Mouse (Mus musculus): ENCODE results near the gene Gm5134. TPM values are rescaled to one million over a fixed set of nuclear protein-coding genes. Genes with fewer than 3 reads are reported as not detected.

Gm5134 gene
- polyA plus RNA-seq, 1 experiment, result 0.03 TPM

GRCm38 (mm10) chr10:75995463-75995862, 41.1 kb downstream of the Gm5134 start:
- H3K4me1 ChIP-seq (ENCODE audit: control insufficient read depth, insufficient read depth, low read length), result no peaks in the 10 kb centered on the region
- H3K27me3 ChIP-seq (replicated peaks; ENCODE audit: control insufficient read depth, insufficient read depth, low read length), result no peaks in the 10 kb centered on the region
- TF ChIP-seq POLR2A (IDR thresholded peaks at IDR 0.05; ENCODE audit: low read depth, low read length), result no peak
- TF ChIP-seq CTCF (conservative IDR thresholded peaks at IDR 0.05; ENCODE audit: insufficient read depth, insufficient read length, low read depth, low read length), result no peak
- H3K27ac ChIP-seq (ENCODE audit: insufficient read depth, low read depth, low read length), result no peak overlapping the region
- H3K4me3 ChIP-seq (ENCODE audit: insufficient read depth, low read depth, low read length), result no peak overlapping the region
- H3K36me3 ChIP-seq (ENCODE audit: control insufficient read depth, insufficient read depth, low read length), result no peaks in the 10 kb centered on the region
- DNase-seq, result no peak
- 87% methylated on average over 11 of the region's 11 CpGs for WGBS

- DNase-seq, result no peak
- Histone ChIP-seq H3K4me3 (ENCODE audit: insufficient read depth, low read depth, low read length) (no peak overlapping the region), H3K4me1 (ENCODE audit: control insufficient read depth, insufficient read depth, low read length) (no peaks in the 10 kb centered on the region), H3K27ac (ENCODE audit: insufficient read depth, low read depth, low read length) (no peak overlapping the region), H3K27me3 (replicated peaks; ENCODE audit: control insufficient read depth, insufficient read depth, low read length) (no peaks in the 10 kb centered on the region), H3K36me3 (ENCODE audit: control insufficient read depth, insufficient read depth, low read length) (no peaks in the 10 kb centered on the region)
- WGBS, result 32% methylated on average over 3 of the region's 3 CpGs
- TF ChIP-seq POLR2A (IDR thresholded peaks at IDR 0.05; ENCODE audit: low read depth, low read length), result no peak
- no peak for TF ChIP-seq CTCF (conservative IDR thresholded peaks at IDR 0.05; ENCODE audit: insufficient read depth, insufficient read length, low read depth, low read length)
Measured at GRCm38 (mm10) chr10:75996315-75996714, 42.0 kb downstream of the Gm5134 start.

- Histone ChIP-seq H3K4me3 (ENCODE audit: insufficient read depth, low read depth, low read length) (no peak overlapping the region), H3K27ac (ENCODE audit: insufficient read depth, low read depth, low read length) (no peak overlapping the region), H3K27me3 (replicated peaks; ENCODE audit: control insufficient read depth, insufficient read depth, low read length) (no peaks in the 10 kb centered on the region), H3K36me3 (ENCODE audit: control insufficient read depth, insufficient read depth, low read length) (no peaks in the 10 kb centered on the region), H3K4me1 (ENCODE audit: control insufficient read depth, insufficient read depth, low read length) (no peaks in the 10 kb centered on the region)
- DNase-seq, result no peak
- WGBS, result 43% methylated on average over 6 of the region's 7 CpGs
- TF ChIP-seq CTCF (conservative IDR thresholded peaks at IDR 0.05; ENCODE audit: insufficient read depth, insufficient read length, low read depth, low read length), result no peak
- no peak for TF ChIP-seq POLR2A (IDR thresholded peaks at IDR 0.05; ENCODE audit: low read depth, low read length)
Measured at GRCm38 (mm10) chr10:76001160-76001559, 46.8 kb downstream of the Gm5134 start.

- H3K36me3 ChIP-seq (ENCODE audit: control insufficient read depth, insufficient read depth, low read length), result no peaks in the 10 kb centered on the region
- no peaks in the 10 kb centered on the region for H3K4me1 ChIP-seq (ENCODE audit: control insufficient read depth, insufficient read depth, low read length)
- no peak overlapping the region for H3K27ac ChIP-seq (ENCODE audit: insufficient read depth, low read depth, low read length)
- H3K27me3 ChIP-seq (replicated peaks; ENCODE audit: control insufficient read depth, insufficient read depth, low read length), result no peaks in the 10 kb centered on the region
- no peak for DNase-seq
- no peak overlapping the region for H3K4me3 ChIP-seq (ENCODE audit: insufficient read depth, low read depth, low read length)
- no peak for TF ChIP-seq CTCF (conservative IDR thresholded peaks at IDR 0.05; ENCODE audit: insufficient read depth, insufficient read length, low read depth, low read length)
- TF ChIP-seq POLR2A (IDR thresholded peaks at IDR 0.05; ENCODE audit: low read depth, low read length), result no peak
- 19% methylated on average over 3 of the region's 3 CpGs for WGBS
Measured at GRCm38 (mm10) chr10:76002101-76002521, 47.8 kb downstream of the Gm5134 start.

GRCm38 (mm10) chr10:76002615-76003014, 48.3 kb downstream of the Gm5134 start:
- Histone ChIP-seq H3K27me3 (replicated peaks; ENCODE audit: control insufficient read depth, insufficient read depth, low read length) (no peaks in the 10 kb centered on the region), H3K27ac (ENCODE audit: insufficient read depth, low read depth, low read length) (no peak overlapping the region), H3K36me3 (ENCODE audit: control insufficient read depth, insufficient read depth, low read length) (no peaks in the 10 kb centered on the region), H3K4me1 (ENCODE audit: control insufficient read depth, insufficient read depth, low read length) (no peaks in the 10 kb centered on the region), H3K4me3 (ENCODE audit: insufficient read depth, low read depth, low read length) (no peak overlapping the region)
- no peak for TF ChIP-seq CTCF (conservative IDR thresholded peaks at IDR 0.05; ENCODE audit: insufficient read depth, insufficient read length, low read depth, low read length)
- TF ChIP-seq POLR2A (IDR thresholded peaks at IDR 0.05; ENCODE audit: low read depth, low read length), result no peak
- DNase-seq, result no peak
- 73% methylated on average over 2 of the region's 2 CpGs for WGBS

- Histone ChIP-seq H3K4me1 (ENCODE audit: control insufficient read depth, insufficient read depth, low read length) (no peaks in the 10 kb centered on the region), H3K27ac (ENCODE audit: insufficient read depth, low read depth, low read length) (no peak overlapping the region), H3K27me3 (replicated peaks; ENCODE audit: control insufficient read depth, insufficient read depth, low read length) (no peaks in the 10 kb centered on the region), H3K36me3 (ENCODE audit: control insufficient read depth, insufficient read depth, low read length) (no peaks in the 10 kb centered on the region), H3K4me3 (ENCODE audit: insufficient read depth, low read depth, low read length) (no peak overlapping the region)
- 89% methylated on average over 2 of the region's 2 CpGs for WGBS
- TF ChIP-seq POLR2A (IDR thresholded peaks at IDR 0.05; ENCODE audit: low read depth, low read length) (no peak), CTCF (conservative IDR thresholded peaks at IDR 0.05; ENCODE audit: insufficient read depth, insufficient read length, low read depth, low read length) (no peak)
- DNase-seq, result no peak
Measured at GRCm38 (mm10) chr10:76003221-76003620, 48.9 kb downstream of the Gm5134 start.

- TF ChIP-seq CTCF (conservative IDR thresholded peaks at IDR 0.05; ENCODE audit: insufficient read depth, insufficient read length, low read depth, low read length) (no peak), POLR2A (IDR thresholded peaks at IDR 0.05; ENCODE audit: low read depth, low read length) (no peak)
- Histone ChIP-seq H3K27ac (ENCODE audit: insufficient read depth, low read depth, low read length) (no peak overlapping the region), H3K4me3 (ENCODE audit: insufficient read depth, low read depth, low read length) (no peak overlapping the region), H3K4me1 (ENCODE audit: control insufficient read depth, insufficient read depth, low read length) (no peaks in the 10 kb centered on the region), H3K36me3 (ENCODE audit: control insufficient read depth, insufficient read depth, low read length) (no peaks in the 10 kb centered on the region), H3K27me3 (replicated peaks; ENCODE audit: control insufficient read depth, insufficient read depth, low read length) (no peaks in the 10 kb centered on the region)
- no peak for DNase-seq
- WGBS, result 91% methylated on average over 6 of the region's 6 CpGs
Measured at GRCm38 (mm10) chr10:76006385-76006784, 52.1 kb downstream of the Gm5134 start.

- DNase-seq, result no peak
- 78% methylated on average over 3 of the region's 3 CpGs for WGBS
- no peaks in the 10 kb centered on the region for H3K27me3 ChIP-seq (replicated peaks; ENCODE audit: control insufficient read depth, insufficient read depth, low read length)
- no peak for TF ChIP-seq POLR2A (IDR thresholded peaks at IDR 0.05; ENCODE audit: low read depth, low read length)
- TF ChIP-seq CTCF (conservative IDR thresholded peaks at IDR 0.05; ENCODE audit: insufficient read depth, insufficient read length, low read depth, low read length), result no peak
- H3K27ac ChIP-seq (ENCODE audit: insufficient read depth, low read depth, low read length), result no peak overlapping the region
- H3K36me3 ChIP-seq (ENCODE audit: control insufficient read depth, insufficient read depth, low read length), result no peaks in the 10 kb centered on the region
- no peak overlapping the region for H3K4me3 ChIP-seq (ENCODE audit: insufficient read depth, low read depth, low read length)
- no peaks in the 10 kb centered on the region for H3K4me1 ChIP-seq (ENCODE audit: control insufficient read depth, insufficient read depth, low read length)
Measured at GRCm38 (mm10) chr10:76009812-76010211, 55.5 kb downstream of the Gm5134 start.

Measured in kidney, adult 2 months (tissue).